Mouse (Mus musculus) myocyte (in vitro differentiated cells): Measurements from ENCODE around the gene Slc9a9.

Experiments used
- CEBPB ChIP-seq: IDR thresholded peaks from 2 replicates; pipeline ENCODE4 v1.6.1; 2011; ENCODE audit warnings: mild to moderate bottlenecking, moderate library complexity; ENCODE audit not compliant: poor library complexity, insufficient read depth, severe bottlenecking
- E2F4 ChIP-seq: IDR thresholded peaks from one replicate; pipeline ENCODE4 v1.6.1; 2011; ENCODE audit warnings: mild to moderate bottlenecking, control low read depth, moderate library complexity; ENCODE audit not compliant: insufficient read depth
- MAX ChIP-seq: IDR thresholded peaks from one replicate; pipeline ENCODE4 v1.6.1; 2011; ENCODE audit warnings: low read depth, mild to moderate bottlenecking, control low read depth
- MYOD1 ChIP-seq, 3 experiments: IDR thresholded peaks; one replicate each; pipeline ENCODE4 v1.6.1; 2011; ENCODE audit warnings: control low read depth in 2 of 3, low read depth in 2 of 3, mild to moderate bottlenecking in 2 of 3, moderate library complexity in 1 of 3; ENCODE audit not compliant: insufficient read length in 2 of 3, control insufficient read depth in 1 of 3
- MYOG ChIP-seq, 3 experiments: IDR thresholded peaks; one replicate each; pipeline ENCODE4 v1.6.1; 2011; ENCODE audit warnings: control low read depth in 2 of 3, low read depth in 2 of 3, mild to moderate bottlenecking in 2 of 3; ENCODE audit not compliant: insufficient read length in 2 of 3, control insufficient read depth in 1 of 3, insufficient read depth in 1 of 3
- POLR2A ChIP-seq: IDR thresholded peaks from one replicate; pipeline ENCODE4 v1.6.1; 2011; ENCODE audit warnings: low read depth, mild to moderate bottlenecking, control low read depth, moderate library complexity; ENCODE audit not compliant: insufficient read length
- POLR2AphosphoS2 ChIP-seq: IDR thresholded peaks from one replicate; pipeline ENCODE4 v1.6.1; 2011; ENCODE audit warnings: low read depth, control low read depth; ENCODE audit not compliant: insufficient read length
- REST ChIP-seq: IDR thresholded peaks from one replicate; pipeline ENCODE4 v1.6.1; 2011; ENCODE audit warnings: mild to moderate bottlenecking, control low read depth, moderate library complexity; ENCODE audit not compliant: insufficient read depth, insufficient read length
- SRF ChIP-seq: IDR thresholded peaks from one replicate; pipeline ENCODE4 v1.6.1; 2011; ENCODE audit warnings: low read depth; ENCODE audit not compliant: control insufficient read depth, insufficient read length
- TCF12 ChIP-seq: IDR thresholded peaks from one replicate; pipeline ENCODE4 v1.6.1; 2011; ENCODE audit warnings: mild to moderate bottlenecking, control low read depth; ENCODE audit not compliant: poor library complexity, insufficient read depth, severe bottlenecking
- TCF3 ChIP-seq: IDR thresholded peaks from one replicate; pipeline ENCODE4 v1.6.1; 2011; ENCODE audit warnings: low read depth, control low read depth; ENCODE audit not compliant: insufficient read length
- USF1 ChIP-seq: IDR thresholded peaks from one replicate; pipeline ENCODE4 v1.6.1; 2011; ENCODE audit warnings: low read depth, mild to moderate bottlenecking, control low read depth, moderate library complexity

- TF ChIP-seq TCF12 (no peak), POLR2A (no peak), MAX (no peak), E2F4 (no peak), MYOG (IDR thresholded peaks at IDR 0.05; ENCODE audit: control insufficient read depth in 1 of 3, insufficient read depth in 1 of 3, insufficient read length in 2 of 3, low read depth in 2 of 3) (no peak), SRF (no peak), MYOD1 (IDR thresholded peaks at IDR 0.05; ENCODE audit: control insufficient read depth in 1 of 3, insufficient read length in 2 of 3, low read depth in 2 of 3) (no peak), CEBPB (no peak), USF1 (no peak), POLR2AphosphoS2 (no peak), REST (no peak), TCF3 (no peak)
These were observed 257.4 kb downstream of the Slc9a9 start for GRCm38 (mm10) chr9:94927101-94927500.
